Mouse (Mus musculus) right cerebral cortex, postnatal 14 days (tissue): ENCODE measurements at regions not wholly inside any gene's neighbourhood (a gene's known extent, or its start where the extent isn't known, plus 50 kb on each side); places are given as distances from the start of the nearest gene placed in this dataset.
"Not testable (repeated sequence)": the region's sequence is repeated elsewhere in the genome, so short reads cannot be mapped to it uniquely, and the experiment has no call there.

Experiments
- DNase-seq: peaks from one replicate; pipeline ENCODE4 v3.0.0; 2022

GRCm38 (mm10) chr16:29746245-29746644, 167.1 kb downstream of the Opa1 start:
- DNase-seq = no peak

GRCm38 (mm10) chr16:29749167-29749566, 170.0 kb downstream of the Opa1 start:
- DNase-seq = no peak

GRCm38 (mm10) chr16:29754579-29755199, 175.6 kb downstream of the Opa1 start:
- no peak for DNase-seq

GRCm38 (mm10) chr16:29758246-29758645, 179.1 kb downstream of the Opa1 start:
- no peak for DNase-seq

DNA sequence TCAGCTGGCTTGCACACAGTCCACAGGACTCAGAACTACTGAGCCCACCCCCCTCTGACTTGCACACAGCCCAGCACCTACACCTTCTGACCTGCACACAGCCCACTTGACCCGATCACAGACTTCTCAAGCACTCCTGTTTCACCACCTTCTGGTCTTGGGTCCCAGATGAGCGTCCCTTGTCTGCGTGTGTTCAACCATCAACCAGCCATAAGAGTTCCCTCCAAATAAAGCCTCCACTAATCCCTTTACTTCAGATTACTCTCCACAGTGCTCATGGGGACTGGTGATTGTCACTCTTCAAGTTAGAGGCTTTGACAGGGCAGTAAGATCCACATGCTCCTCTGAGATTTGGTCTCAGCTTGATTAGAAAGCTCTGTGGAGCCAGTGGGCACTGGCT, 180.3 kb downstream of the Opa1 start:
- no peak for DNase-seq

GRCm38 (mm10) chr16:29760627-29761026, 181.5 kb downstream of the Opa1 start:
- no peak for DNase-seq

DNA sequence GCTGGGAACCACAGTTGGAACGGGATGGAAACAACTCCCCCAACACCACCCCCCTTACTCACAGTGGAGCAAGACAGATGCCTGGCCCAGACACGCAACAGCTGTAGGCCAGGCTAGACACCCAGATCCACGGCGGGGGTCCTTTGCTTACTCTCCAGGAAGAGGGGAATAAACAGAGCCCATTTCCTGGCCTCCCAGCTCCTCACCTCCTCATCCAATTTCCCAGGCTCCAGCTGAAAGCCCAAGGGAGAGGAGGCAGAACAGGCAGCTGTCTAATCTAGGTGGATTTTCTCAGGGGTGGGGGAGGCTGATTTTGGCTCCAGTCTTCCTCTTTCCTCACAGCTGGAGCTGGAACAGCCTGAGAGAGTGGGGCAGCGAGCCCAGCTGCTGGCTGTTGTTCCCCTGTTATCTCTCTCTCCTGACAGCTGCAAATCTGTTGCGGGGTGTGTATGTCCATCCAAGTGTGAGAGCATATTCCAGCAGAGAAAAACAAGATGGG, 182.7 kb downstream of the Opa1 start:
- DNase-seq = no peak

DNA sequence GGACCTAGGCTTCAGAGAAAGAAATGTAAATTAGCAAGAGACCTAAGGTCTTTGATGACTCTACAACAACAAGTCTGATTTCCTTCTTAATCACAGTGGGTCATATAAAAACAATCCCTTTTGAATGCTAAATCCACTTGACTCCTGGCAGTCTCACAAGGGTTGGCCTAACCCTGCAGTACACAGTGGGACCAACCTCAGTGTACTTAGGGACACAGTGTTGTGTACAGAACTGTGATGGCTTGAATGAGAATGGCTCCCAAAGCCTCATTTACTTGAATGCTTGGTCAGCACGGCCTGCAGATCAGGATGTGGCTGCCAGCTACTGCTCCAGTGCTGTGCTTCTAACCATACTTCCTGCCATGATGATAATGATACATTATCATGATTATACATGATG, 185.2 kb downstream of the Opa1 start:
- DNase-seq = no peak

DNA sequence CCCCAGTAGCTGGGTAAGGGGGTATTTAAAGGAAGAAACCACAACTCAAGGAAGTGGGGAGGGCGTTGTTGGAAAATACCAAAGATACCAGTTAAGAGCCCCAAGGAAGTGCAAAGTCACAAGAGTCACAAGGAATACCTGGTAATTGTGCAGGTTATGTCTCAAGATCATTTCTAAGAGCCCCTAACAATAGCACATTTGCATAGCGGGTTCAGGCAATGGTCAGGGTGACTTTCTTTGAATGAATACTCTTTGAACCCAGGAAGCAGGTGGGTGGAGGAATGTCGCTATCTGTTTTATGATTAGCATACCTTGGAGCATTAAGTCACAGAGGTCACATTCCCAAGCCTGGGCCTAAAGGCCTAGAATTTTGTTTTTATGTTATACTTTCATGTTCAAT, 186.7 kb downstream of the Opa1 start:
- not testable (repeated sequence) for DNase-seq

DNA sequence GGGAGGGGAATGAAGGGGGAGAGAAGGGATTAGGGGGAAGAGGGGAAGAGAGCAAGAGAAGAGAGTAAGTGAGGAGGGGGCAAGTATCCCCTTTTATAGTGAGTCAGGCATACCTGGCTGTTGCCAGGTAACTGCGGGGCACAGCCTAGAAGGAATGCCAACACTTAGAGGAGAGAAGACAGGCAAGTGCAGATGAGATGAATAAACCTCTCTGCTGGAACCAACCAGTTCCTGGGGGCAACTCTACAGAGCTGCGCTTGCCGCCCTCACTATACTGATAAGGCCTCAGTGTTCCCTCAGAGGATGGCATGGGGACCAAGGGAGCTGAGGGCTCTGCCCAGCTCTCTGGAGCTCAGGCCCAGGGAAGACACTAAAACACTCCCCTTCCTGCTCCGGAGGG, 192.2 kb downstream of the Opa1 start:
- DNase-seq = no peak

DNA sequence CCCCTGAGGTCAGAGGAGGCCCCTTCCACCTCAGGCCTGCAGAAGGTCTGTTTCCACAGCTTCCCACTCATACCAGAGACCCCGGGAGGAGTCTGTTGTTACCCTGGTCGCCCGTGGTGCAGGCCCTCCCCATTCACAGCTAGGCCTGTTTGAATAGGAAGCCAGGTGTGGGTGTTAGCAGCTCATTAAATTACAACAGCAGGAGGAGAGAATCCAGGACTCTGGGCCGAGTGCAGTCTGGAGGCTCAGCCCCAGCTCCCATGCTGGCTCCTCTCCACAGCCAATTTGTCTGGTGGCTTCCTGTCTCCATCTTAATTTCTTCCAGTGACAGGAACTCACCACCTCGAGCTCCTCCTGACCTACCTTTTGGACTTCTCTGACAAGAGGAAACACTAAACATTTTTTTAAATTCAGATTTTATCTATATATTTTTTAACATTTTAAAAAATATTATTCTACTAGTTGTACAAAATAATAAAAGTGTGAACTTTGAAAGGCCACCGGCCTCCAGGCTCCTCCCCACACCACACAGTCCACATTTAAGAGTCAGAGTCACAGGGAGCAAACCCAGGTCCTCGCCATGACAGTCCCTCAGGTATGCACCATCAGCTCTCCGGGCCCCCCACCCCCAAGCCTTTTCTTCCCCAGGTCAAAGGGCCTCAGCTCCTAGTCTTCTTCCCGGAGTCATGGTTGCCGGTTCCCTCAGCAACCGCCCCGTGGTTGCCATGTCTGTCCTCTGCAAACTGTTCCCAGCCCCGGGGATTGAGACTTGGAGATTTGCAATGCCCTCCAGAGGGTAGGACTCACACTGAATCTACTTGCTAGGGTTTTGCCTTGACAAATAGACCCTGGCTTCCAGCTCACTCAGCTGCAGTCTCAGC, 192.8 kb downstream of the Opa1 start:
- no peak for DNase-seq

GRCm38 (mm10) chr16:29772609-29772988, 193.5 kb downstream of the Opa1 start:
- no peak for DNase-seq

DNA sequence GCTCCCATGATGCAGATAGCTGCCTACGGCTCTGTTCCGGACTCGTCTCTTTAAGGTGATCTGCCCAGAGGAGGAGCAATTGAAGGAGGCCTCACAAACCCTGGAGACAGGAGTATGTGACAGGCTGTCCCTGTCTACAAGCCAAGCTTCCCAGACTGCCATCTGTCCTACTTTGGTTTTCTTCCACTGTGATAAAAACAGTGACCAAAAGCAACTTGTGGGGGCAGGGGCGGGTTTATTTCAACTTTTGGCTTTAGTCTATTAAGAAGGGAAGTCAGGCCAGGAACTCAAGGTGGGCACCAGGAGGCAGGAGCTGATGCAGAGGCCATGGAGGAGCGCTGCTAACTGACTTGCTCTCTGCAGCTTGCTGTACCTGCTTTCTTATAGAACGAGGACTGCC, 193.9 kb downstream of the Opa1 start:
- no peak for DNase-seq

GRCm38 (mm10) chr16:29774949-29775348, 195.8 kb downstream of the Opa1 start:
- DNase-seq = no peak

GRCm38 (mm10) chr16:29775879-29776278, 196.7 kb downstream of the Opa1 start:
- no peak for DNase-seq

DNA sequence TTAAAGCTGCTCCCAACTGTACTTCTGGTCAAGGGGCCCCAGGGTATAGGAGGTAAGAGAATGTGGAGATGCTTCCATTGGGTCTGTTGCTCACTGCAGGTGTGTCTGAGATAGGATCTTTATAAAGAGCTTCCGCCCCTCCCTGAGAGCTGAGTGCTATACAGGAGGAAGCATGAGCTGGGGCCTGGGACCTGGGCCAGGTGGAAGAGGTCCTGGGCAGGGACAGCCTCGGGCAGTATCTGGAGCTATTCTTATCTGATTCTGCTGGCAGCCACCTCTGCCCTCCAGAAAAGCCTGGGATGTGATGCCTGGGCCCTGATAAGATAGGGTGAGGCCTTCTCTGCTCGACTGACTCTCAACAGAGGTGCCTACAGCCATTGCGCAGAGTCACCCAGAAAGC, 203.3 kb downstream of the Opa1 start:
- DNase-seq = no peak

DNA sequence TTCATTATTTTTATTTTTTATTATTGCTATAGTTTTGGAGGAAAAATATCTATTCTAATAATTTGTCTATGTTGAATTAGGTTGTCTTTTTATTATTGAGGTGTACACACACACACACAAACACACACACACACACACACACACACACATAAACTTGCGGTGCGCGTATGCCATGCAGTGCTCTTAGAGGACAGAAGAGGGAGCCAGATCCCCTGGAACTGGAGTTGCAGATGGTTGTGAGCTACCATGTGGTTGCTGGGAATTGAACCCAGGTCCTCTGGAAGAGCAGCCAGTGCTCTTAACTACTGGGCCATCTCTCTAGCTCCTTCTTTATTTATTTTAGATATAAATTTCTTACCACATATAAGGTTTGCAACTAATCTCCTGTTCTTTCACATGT, 206.0 kb downstream of the Opa1 start:
- no peak for DNase-seq

DNA sequence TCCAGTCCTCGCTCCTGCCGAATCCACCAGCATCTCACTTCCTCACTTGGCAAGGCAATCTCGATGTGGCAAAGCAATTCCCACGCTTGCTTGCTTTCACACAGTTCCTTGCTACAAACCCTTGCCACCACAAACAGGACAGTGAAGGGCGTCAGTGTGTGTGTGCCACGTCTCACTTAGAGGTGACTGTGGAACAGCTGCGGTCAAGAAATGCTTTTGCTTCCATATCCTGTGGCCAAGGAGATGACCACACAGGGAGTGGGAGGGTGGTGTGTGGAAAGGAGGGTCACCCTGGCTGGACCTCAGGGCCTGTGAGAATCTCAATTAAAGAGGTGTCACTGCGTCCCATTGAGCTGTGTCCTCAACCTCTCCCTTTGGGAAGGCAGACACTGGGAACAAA, 207.4 kb downstream of the Opa1 start:
- DNase-seq = no peak

GRCm38 (mm10) chr16:29787633-29788511, 208.7 kb downstream of the Opa1 start:
- no peak for DNase-seq

GRCm38 (mm10) chr16:29790064-29790463, 210.9 kb downstream of the Opa1 start:
- DNase-seq = no peak

DNA sequence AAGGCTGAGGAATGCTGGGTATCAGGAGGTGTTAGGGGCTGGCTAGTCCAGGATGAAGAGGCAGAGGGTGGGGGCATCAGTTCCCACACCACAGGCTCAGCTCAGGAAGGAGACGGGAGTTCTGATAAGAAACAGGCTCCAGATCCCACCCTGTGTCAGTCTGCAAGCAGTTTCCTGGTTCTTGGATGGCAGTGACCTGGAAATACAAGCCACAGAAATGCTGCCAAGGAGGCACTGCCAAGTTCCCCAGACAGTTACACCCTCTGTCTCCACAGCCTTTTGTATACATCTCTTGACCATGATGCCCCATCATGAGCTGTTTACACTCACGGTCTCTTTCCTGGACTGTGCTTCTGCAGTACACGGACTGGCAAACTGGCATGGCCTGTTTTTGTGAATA, 220.1 kb downstream of the Opa1 start:
- no peak for DNase-seq

DNA sequence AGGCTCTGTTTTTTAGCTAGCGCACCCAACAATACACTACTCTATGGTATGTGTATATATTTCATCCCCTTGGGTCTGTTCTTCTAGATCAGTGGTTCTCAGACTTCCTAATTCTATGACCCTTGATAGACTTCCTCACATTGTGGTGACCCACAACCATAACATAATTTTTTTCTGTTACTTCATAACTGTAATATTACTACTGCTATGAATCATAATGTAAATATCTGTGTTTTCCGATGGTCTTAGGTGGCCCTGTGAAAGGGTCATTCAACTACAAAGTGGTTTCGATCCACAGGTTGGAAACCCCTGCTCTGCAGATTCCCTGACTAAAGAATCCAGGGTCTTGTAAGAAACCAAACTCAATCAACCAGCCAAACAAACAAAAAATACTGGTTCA, 220.8 kb downstream of the Opa1 start:
- DNase-seq = no peak

- DNase-seq = no peak
These were observed 221.3 kb downstream of the Opa1 start for GRCm38 (mm10) chr16:29800457-29800856.
